Mouse (Mus musculus) frontal cortex, postnatal 25 days (tissue): Measurements from ENCODE around the gene Dlg2.

Experiments used
- DNase-seq, 2 experiments: peaks; one replicate each; pipeline ENCODE4 v3.0.0; 2022; ENCODE audit warnings: low spot score in 2 of 2

Gene Dlg2

GRCm38 (mm10) chr7:91740748-91741147 is 1264.3 kb downstream of the Dlg2 start:
- DNase-seq: no peak

- DNase-seq: no peak
Observed at GRCm38 (mm10) chr7:91753151-91753861, 1276.8 kb downstream of the Dlg2 start.

- DNase-seq: no peak
Observed at GRCm38 (mm10) chr7:91767648-91768047, 1291.2 kb downstream of the Dlg2 start.

GRCm38 (mm10) chr7:91778673-91779072 is 1302.2 kb downstream of the Dlg2 start:
- DNase-seq: no peak

DNA sequence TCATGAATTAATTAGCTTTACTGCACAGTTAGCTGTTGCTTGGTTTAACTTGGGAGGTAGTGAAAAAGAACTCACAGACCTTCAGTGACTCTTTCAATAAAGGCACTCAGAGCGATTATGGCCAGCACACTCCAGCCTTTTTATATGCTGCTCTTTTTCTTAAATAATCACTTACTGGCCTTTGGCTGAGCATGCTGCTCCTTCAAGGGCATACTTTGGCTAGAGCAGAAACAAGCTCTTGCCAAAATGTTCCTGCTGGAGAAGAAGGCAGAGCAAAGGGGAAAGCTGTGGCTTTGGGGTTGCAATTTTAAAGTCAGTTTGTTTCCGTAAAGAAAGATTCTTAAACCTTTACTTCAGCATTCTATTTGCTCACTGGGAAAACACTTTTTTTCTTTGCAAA is 1308.1 kb downstream of the Dlg2 start:
- DNase-seq: no peak

GRCm38 (mm10) chr7:91785445-91785844 is 1309.0 kb downstream of the Dlg2 start:
- no peak for DNase-seq

DNA sequence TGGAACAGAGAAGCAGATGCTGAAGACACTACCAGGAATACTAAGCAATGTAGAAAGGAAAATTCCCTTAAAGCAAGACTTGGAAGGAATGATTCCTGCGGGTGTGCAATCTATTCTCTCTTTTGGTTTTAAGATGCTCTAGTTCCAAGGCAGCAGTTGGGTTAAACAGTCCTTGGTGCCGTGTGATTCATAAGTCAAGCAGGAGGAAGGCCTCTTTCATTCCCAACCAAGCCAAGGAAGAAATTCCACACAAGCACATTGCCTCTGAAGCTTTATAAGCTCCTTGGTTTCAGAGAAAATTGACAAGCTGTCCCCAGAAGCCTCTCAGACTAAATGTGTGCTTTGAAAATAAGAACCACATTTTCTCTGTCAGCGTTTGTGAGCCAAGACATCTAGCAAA is 1309.4 kb downstream of the Dlg2 start:
- DNase-seq: no peak

DNA sequence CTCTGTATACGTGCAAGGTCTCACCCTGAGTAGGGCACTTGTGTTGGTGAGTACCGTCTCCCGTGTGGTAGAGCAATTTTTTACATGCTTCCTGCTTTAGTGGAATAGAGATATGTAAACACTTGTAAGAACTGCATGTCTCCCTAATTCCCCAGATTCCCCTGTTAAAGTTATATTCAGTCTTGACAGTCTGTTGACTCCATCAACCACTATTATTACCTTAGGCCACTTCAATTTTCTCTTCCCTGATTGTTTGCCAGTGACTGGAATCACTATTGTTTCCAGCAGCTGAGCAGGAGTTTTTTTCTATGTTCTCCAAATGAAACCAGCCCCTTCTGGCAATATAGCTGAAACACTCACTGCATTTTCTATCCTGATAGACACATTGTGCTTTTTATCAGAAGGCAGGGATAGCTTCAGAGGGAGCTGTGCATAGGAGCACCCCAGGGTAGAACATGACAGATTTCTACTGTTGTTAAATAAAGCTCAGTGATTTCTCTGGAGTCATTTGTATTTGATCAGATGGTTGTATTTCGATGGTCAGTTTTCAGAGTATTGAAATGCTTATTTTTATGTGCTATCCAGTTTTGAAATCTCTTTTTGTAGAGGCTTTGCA is 1314.6 kb downstream of the Dlg2 start:
- no peak for DNase-seq

- no peak for DNase-seq
Observed at GRCm38 (mm10) chr7:91806632-91807031, 1330.2 kb downstream of the Dlg2 start.

DNA sequence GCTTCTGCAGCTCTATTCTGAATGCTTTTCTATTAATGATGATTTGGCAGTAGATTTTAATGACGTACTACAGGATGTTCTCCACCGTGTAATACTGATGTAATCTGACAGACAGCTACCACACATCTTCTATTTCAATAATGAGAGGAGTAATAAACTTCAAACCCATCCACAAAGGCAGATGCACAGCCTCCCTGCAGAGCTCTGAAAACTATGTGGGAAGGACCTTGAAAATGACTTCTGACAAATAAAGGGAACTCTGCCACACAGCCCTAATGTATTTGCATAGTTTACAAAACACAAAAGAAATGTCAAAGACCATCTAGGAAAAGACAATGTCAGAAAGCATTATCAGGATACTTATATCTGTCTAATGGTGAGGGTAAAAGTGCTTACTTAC is 1334.3 kb downstream of the Dlg2 start:
- DNase-seq: no peak

- DNase-seq: no peak
Observed at GRCm38 (mm10) chr7:91818004-91818403, 1341.5 kb downstream of the Dlg2 start.

- no peak for DNase-seq
Observed at GRCm38 (mm10) chr7:91832207-91832606, 1355.7 kb downstream of the Dlg2 start.

DNA sequence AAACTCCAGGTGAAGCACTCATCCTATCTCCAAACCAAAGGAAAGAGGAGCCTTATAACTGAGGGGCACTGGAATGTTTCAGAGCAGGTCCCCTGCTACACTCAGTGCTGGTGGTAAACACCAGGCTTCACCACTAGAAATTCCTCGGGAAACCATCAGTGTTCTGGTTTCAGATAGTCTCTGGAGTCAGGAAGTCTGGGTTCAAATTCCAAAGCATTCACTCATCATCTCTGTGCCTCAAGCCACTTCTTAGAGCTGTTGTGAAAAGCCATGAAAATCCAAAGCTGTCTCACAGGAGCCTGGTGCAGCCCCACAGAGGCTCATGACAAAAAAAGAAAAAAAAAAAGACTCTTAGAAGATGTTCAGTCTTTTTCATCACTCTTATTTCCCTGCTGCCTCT is 1369.3 kb downstream of the Dlg2 start:
- DNase-seq: no peak

DNA sequence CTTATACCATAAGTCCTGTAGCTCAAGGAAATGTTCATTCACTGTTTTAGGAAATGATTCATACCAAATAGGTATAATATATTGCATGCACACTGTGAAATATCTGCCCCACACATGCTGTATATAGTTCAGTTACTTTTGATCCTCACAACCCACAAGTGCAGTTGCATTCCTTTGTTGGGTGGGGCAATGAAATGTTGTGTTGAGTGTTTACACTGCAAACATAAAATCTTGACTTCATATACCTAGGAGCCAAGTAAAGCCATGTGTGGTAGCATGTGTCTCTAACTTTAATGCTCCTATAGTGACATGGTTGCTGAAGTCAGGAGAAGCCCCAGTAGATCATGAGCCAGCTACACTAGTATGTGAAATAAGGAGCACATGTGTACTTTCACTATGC is 1372.9 kb downstream of the Dlg2 start:
- no peak for DNase-seq

- no peak for DNase-seq
Observed at GRCm38 (mm10) chr7:91853653-91854052, 1377.2 kb downstream of the Dlg2 start.

- DNase-seq: no peak
Observed at GRCm38 (mm10) chr7:91856931-91857330, 1380.5 kb downstream of the Dlg2 start.

DNA sequence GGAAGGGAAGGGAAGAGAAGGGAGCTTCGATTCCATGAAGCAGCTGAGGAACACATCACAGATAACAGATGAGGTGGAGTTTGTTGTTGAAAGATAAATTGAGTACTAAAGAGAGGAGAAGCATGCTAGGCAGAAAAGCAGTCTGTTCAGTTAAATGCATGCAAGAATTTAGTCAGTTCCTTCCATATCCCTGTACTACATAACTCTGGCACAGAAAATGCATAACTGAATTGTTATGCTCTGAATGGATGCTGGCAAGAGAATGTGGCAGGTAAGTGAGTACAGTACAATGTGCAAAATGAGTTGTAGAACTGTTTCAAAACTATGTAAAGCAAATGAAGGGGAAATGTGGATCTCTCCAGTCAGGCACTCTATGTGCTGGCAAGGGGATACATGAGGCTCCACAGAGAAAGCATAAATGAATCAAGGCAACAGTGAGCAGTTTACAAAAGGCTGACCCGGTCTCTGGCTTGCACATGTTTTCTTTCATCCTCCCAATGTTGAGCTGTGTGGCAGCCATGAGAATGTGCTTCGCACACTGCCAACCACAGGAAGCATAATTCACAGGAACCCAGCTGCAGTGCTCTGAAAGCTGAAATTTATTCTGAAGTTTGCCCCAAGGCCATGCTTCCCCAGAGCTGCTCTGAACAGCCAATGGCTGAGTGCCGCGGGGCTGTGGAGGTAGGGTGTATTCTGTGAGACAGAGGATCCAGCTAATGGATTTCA is 1386.5 kb downstream of the Dlg2 start:
- DNase-seq: no peak

- DNase-seq: no peak
Observed at GRCm38 (mm10) chr7:91868919-91869318, 1392.4 kb downstream of the Dlg2 start.

- DNase-seq: no peak
Observed at GRCm38 (mm10) chr7:91876831-91877230, 1400.4 kb downstream of the Dlg2 start.

- DNase-seq: no peak
Observed at GRCm38 (mm10) chr7:91877804-91878203, 1401.3 kb downstream of the Dlg2 start.

DNA sequence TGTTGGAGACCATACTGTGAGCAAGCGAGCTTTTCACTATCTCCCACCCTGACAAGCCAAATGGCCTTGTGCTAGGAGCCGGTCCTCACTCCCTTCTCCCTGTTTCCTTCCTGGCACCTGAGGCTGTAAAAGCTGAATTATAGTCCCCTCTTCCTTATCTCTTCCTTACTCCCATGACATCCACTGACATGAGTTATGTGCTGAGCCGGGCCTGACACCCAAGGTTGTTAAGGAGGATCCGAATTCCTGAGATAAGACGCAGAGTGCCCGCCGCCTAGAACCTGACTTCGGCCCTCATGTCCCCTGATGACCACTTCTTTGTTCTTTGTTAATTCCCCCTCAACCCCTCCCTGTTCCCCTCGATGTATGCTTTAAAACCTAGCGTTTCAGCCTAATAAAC is 1409.9 kb downstream of the Dlg2 start:
- no peak for DNase-seq

GRCm38 (mm10) chr7:91893991-91894390 is 1417.5 kb downstream of the Dlg2 start:
- DNase-seq: no peak

GRCm38 (mm10) chr7:91896935-91897334 is 1420.5 kb downstream of the Dlg2 start:
- DNase-seq: no peak
